Mouse (Mus musculus) hindbrain, embryonic 13.5 days (tissue): ENCODE results near the gene Slc38a6. TPM values are rescaled to one million over a fixed set of nuclear protein-coding genes. Genes with fewer than 3 reads are reported as not detected.
A peak's percentile ranks its signal among the peaks of the same experiment; 100 is the strongest.

Experiments used
- ATAC-seq: fragments of 200-750 bp; cut with Nextera tagmentation; 2 replicates; pipeline ENCODE4 v1.8.0; 2017; ENCODE audit warnings: moderate TSS enrichment; ENCODE audit not compliant: low FRiP score
- H3K27ac ChIP-seq: fragments of 300-500 bp; sonication (generic); 2 replicates; pipeline ENCODE4 v1.5.1; 2015; ENCODE audit warnings: inconsistent platforms, mild to moderate bottlenecking, moderate library complexity
- H3K27me3 ChIP-seq: fragments of 300-500 bp; sonication (generic); 2 replicates; pipeline ENCODE4 v1.6.1; 2015; ENCODE audit warnings: mild to moderate bottlenecking, inconsistent platforms
- H3K36me3 ChIP-seq: fragments of 300-500 bp; sonication (generic); 2 replicates; pipeline ENCODE4 v1.6.1; 2015; ENCODE audit warnings: mild to moderate bottlenecking, inconsistent platforms
- H3K4me1 ChIP-seq: fragments of 300-500 bp; sonication (generic); replicated peaks from 2 replicates; pipeline ENCODE4 v1.6.1; 2015; ENCODE audit warnings: inconsistent platforms
- H3K4me2 ChIP-seq: fragments of 300-500 bp; sonication (generic); 2 replicates; pipeline ENCODE4 v1.6.1; 2015; ENCODE audit warnings: inconsistent platforms, mild to moderate bottlenecking, moderate library complexity
- H3K4me3 ChIP-seq: fragments of 300-500 bp; sonication (generic); 2 replicates; pipeline ENCODE4 v1.5.1; 2015; ENCODE audit warnings: mild to moderate bottlenecking, inconsistent platforms
- H3K9ac ChIP-seq: fragments of 300-500 bp; sonication (generic); 2 replicates; pipeline ENCODE4 v1.6.1; 2015; ENCODE audit warnings: mild to moderate bottlenecking, inconsistent platforms
- H3K9me3 ChIP-seq: fragments of 300-500 bp; sonication (generic); 2 replicates; pipeline ENCODE4 v1.6.1; 2016; ENCODE audit warnings: inconsistent platforms
- WGBS: fragments of 180-500 bp; shearing (Covaris S2); methylation state at CpG from one replicate; pipeline ENCODE4 v1.1.7; 2015; 5-methylcytosine and 5-hydroxymethylcytosine counted together
- polyA plus RNA-seq: library from polyadenylated mRNA; unstranded; fragments of >200 nt; fragmentation: Nextera tagmentation; extraction: Ambion mirVana; gene quantifications from 2 replicates; pipeline ENCODE4 v1.2.1, GENCODE M21; 2015

Slc38a6 gene
- polyA plus RNA-seq, 1 experiment from 2014 or later, result 14.3 TPM

DNA sequence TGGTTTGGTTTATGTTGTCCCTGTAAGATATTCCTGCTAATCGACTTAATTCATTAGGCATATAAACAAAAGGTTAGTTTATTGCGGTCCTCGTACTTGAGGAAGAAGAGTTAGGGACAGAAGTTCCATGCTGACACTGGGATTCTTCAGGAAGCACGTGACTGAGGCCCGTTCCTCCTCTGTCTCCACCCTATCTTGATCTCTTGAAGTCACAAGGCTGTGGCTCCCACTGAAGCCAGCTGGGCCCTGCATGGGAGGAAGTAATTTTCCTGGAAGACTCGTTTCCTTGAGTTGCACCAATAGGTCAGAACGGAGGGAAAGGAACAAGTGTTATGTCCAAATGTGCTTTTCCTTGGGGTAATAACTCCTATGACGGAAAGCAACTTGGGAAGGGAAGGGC, 1.0 kb downstream of the Slc38a6 start:
- Histone ChIP-seq H3K36me3 (peaks cover 24% of the 10 kb centered on the region), H3K4me2 (peak overlapping the region; percentile 62), H3K4me1 (peaks cover 22% of the 10 kb centered on the region), H3K4me3 (peak overlapping the region; percentile 55), H3K27ac (no peak overlapping the region), H3K27me3 (no peaks in the 10 kb centered on the region), H3K9ac (peak overlapping the region; percentile 78; the same call in 1 of the 2 replicates), H3K9me3 (no peaks in the 10 kb centered on the region)
- 73% methylated on average over 8 of the region's 8 CpGs for WGBS
- no peak for ATAC-seq

GRCm38 (mm10) chr12:73288626-73289025, 2.0 kb downstream of the Slc38a6 start:
- ATAC-seq, result no peak
- Histone ChIP-seq H3K9ac (no peak overlapping the region), H3K27ac (no peak overlapping the region), H3K4me1 (peaks cover 19% of the 10 kb centered on the region), H3K4me2 (no peak overlapping the region), H3K9me3 (no peaks in the 10 kb centered on the region), H3K36me3 (peaks cover 24% of the 10 kb centered on the region), H3K4me3 (no peak overlapping the region), H3K27me3 (no peaks in the 10 kb centered on the region)
- 95% methylated on average over 3 of the region's 3 CpGs for WGBS

GRCm38 (mm10) chr12:73294884-73295283, 8.3 kb downstream of the Slc38a6 start:
- Histone ChIP-seq H3K36me3 (peaks cover 46% of the 10 kb centered on the region), H3K27ac (no peak overlapping the region), H3K9ac (no peak overlapping the region), H3K4me2 (no peak overlapping the region), H3K4me1 (no peaks in the 10 kb centered on the region), H3K9me3 (no peaks in the 10 kb centered on the region), H3K27me3 (no peaks in the 10 kb centered on the region), H3K4me3 (no peak overlapping the region)
- ATAC-seq, result no peak

DNA sequence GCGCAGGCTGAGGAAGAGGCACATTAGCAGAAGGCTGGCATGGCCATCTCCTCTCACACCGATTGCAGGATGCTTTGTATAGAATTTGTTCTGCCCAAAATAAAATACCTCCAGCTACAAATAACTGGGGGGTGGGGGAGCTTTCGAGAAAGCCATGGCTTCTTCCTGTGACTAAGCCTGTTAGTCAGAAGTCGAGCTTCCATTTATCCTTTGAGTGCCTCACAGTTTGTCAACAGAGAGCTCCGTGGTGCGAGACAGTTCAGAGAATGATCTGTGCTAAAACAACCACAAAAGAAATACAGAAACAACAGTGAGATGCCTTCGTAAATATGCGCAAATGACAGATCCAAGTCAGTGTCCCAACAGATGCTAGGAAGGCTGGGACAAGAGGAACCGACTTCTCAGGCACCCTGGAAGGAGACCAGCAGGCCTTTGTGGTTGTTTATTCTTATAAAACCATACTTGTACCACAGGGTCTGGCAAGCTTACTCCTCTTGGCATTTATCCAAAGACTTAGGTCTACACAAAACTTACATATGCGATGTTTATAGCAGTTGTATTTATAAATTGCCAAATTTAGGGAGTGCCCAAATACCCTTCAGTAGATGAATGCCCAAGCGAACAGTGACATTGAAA, 9.0 kb downstream of the Slc38a6 start:
- ATAC-seq, result no peak
- H3K4me3 ChIP-seq, result no peak overlapping the region
- 84% methylated on average over 11 of the region's 11 CpGs for WGBS

GRCm38 (mm10) chr12:73298621-73299020, 12.0 kb downstream of the Slc38a6 start:
- no peaks in the 10 kb centered on the region for H3K4me1 ChIP-seq
- H3K4me2 ChIP-seq, result no peak overlapping the region
- no peak overlapping the region for H3K4me3 ChIP-seq
- no peaks in the 10 kb centered on the region for H3K9me3 ChIP-seq
- H3K36me3 ChIP-seq, result peaks cover 61% of the 10 kb centered on the region
- no peak for ATAC-seq
- no peak overlapping the region for H3K27ac ChIP-seq
- WGBS, result 91% methylated on average over 5 of the region's 5 CpGs
- no peaks in the 10 kb centered on the region for H3K27me3 ChIP-seq
- no peak overlapping the region for H3K9ac ChIP-seq

More for the DNA sequence above, 9.0 kb downstream of the Slc38a6 start:
- no peaks in the 10 kb centered on the region for H3K4me1 ChIP-seq
- no peaks in the 10 kb centered on the region for H3K9me3 ChIP-seq
- H3K36me3 ChIP-seq, result peaks cover 53% of the 10 kb centered on the region
- H3K9ac ChIP-seq, result no peak overlapping the region
- H3K4me2 ChIP-seq, result no peak overlapping the region
- H3K27me3 ChIP-seq, result no peaks in the 10 kb centered on the region
- no peak overlapping the region for H3K27ac ChIP-seq

GRCm38 (mm10) chr12:73300531-73300930, 14.0 kb downstream of the Slc38a6 start:
- no peak overlapping the region for H3K4me3 ChIP-seq
- no peaks in the 10 kb centered on the region for H3K27me3 ChIP-seq
- no peak overlapping the region for H3K9ac ChIP-seq
- 92% methylated on average over 2 of the region's 2 CpGs for WGBS
- peaks cover 45% of the 10 kb centered on the region for H3K36me3 ChIP-seq
- no peak overlapping the region for H3K4me2 ChIP-seq
- H3K27ac ChIP-seq, result no peak overlapping the region
- H3K9me3 ChIP-seq, result no peaks in the 10 kb centered on the region
- H3K4me1 ChIP-seq, result no peaks in the 10 kb centered on the region
- ATAC-seq, result no peak

DNA sequence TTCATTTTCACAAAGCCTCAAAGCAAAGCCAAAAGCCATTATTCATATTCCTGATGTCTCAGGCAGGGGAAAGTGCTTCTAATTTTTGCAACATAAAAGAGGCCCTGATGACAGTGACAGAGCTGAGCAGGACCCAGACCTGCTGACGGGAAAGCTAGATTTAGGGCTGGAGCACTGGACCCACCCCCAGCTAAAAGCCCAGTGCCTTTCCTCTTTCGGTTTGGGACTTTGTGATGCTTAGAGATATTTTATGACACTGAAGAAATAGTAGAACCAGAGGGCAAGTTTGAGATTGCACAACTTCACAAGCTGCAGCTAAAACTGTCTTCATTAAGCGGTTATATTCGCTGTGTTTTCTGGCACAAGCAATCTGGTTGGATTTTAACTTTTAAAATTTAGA, 18.1 kb downstream of the Slc38a6 start:
- Histone ChIP-seq H3K4me3 (no peak overlapping the region), H3K4me1 (no peaks in the 10 kb centered on the region), H3K36me3 (peaks cover 35% of the 10 kb centered on the region), H3K27ac (no peak overlapping the region), H3K9ac (no peak overlapping the region), H3K4me2 (no peak overlapping the region), H3K27me3 (no peaks in the 10 kb centered on the region), H3K9me3 (no peaks in the 10 kb centered on the region)
- WGBS, result 85% methylated on average over 4 of the region's 4 CpGs
- ATAC-seq, result no peak

- no peak overlapping the region for H3K9ac ChIP-seq
- no peaks in the 10 kb centered on the region for H3K4me1 ChIP-seq
- peaks cover 16% of the 10 kb centered on the region for H3K36me3 ChIP-seq
- no peak overlapping the region for H3K4me2 ChIP-seq
- no peaks in the 10 kb centered on the region for H3K27me3 ChIP-seq
- no peaks in the 10 kb centered on the region for H3K9me3 ChIP-seq
- H3K27ac ChIP-seq, result no peak overlapping the region
- no peak overlapping the region for H3K4me3 ChIP-seq
- no peak for ATAC-seq
- WGBS, result 91% methylated on average over 4 of the region's 4 CpGs
These were observed 21.2 kb downstream of the Slc38a6 start for GRCm38 (mm10) chr12:73307750-73308149.

DNA sequence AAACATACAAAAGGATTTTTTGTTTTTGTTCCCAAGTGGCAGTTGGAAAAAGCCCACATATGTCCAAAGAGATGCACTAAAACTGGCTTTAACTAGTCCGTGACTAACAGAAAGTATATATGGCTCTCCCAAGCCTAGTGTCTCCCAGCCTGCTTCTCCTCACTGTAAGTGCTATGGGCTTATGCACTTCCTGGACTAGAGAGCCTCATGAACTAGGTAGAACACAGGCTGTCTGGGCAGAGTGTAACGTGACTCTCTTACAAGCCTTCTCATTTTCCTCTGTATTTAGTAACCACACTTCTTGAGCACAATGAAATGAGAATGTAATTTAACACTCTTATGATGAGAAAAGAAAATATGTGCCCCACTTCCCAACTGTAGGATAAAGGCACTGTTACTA, 22.1 kb downstream of the Slc38a6 start:
- no peak overlapping the region for H3K9ac ChIP-seq
- WGBS, result 92% methylated on average over 2 of the region's 2 CpGs
- ATAC-seq, result no peak

DNA sequence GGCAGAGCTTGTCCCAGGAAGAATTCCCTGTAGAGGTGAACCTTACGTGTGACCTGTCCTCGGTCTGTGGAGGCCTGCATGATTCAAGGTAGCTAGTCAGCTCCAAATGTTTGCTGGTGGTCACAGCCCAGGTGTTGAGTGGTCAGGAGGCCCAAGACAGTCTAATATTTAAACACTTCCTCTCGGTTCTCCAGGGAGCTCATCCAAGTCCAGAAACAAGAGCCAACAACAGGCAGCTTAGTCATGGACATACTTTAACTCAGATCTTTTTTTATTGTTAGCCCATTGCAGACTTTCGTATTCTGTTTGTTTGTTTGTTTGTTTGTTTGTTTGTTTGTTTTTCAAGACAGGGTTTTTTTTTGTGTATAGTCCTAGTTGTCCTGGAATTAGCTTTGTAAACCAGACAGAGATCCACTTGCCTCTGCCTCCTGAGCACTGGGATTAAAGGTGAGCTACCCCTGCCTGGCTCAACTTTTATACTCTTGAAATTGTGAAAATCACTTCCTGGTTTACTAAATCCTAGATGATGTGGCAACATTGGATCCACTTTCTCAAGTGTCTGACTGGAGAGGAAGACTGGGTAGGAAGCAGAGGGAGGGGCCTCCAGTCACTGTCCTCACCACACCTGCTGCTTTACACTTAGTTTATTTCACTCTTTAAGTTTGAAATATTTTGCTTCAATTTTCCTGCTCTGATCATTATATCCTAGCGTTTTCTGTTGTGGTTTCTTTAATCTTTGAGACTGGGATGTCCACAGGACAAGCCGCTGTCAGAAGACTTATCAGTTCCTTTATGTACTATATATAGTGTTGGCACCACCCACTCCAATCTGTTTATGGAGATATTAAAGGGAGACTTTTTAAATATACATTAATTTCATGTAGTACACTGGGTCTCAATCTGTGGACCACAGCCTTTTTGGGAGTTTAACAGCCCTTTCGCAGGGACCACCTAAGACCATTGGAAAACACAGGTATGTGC, 31.4 kb downstream of the Slc38a6 start:
- Histone ChIP-seq H3K4me1 (no peaks in the 10 kb centered on the region), H3K27me3 (no peaks in the 10 kb centered on the region), H3K9ac (no peak overlapping the region), H3K4me2 (no peak overlapping the region), H3K27ac (no peak overlapping the region), H3K36me3 (peaks cover 13% of the 10 kb centered on the region), H3K4me3 (no peak overlapping the region), H3K9me3 (no peaks in the 10 kb centered on the region)
- 93% methylated on average over 7 of the region's 7 CpGs for WGBS
- ATAC-seq, result no peak

More for the DNA sequence above, 22.1 kb downstream of the Slc38a6 start:
- H3K9me3 ChIP-seq, result no peaks in the 10 kb centered on the region
- H3K4me1 ChIP-seq, result no peaks in the 10 kb centered on the region
- no peaks in the 10 kb centered on the region for H3K27me3 ChIP-seq
- no peak overlapping the region for H3K4me2 ChIP-seq
- no peak overlapping the region for H3K27ac ChIP-seq
- peaks cover 12% of the 10 kb centered on the region for H3K36me3 ChIP-seq
- H3K4me3 ChIP-seq, result no peak overlapping the region

GRCm38 (mm10) chr12:73324180-73324586, 37.6 kb downstream of the Slc38a6 start:
- H3K27ac ChIP-seq, result no peak overlapping the region
- no peak overlapping the region for H3K4me3 ChIP-seq
- no peak overlapping the region for H3K4me2 ChIP-seq
- no peak for ATAC-seq
- no peaks in the 10 kb centered on the region for H3K36me3 ChIP-seq
- no peaks in the 10 kb centered on the region for H3K27me3 ChIP-seq
- peaks cover 13% of the 10 kb centered on the region; the same call in 1 of the 2 replicates for H3K4me1 ChIP-seq
- no peak overlapping the region for H3K9ac ChIP-seq
- 93% methylated on average over 8 of the region's 8 CpGs for WGBS
- H3K9me3 ChIP-seq, result no peaks in the 10 kb centered on the region

- Histone ChIP-seq H3K27ac (no peak overlapping the region), H3K4me2 (no peak overlapping the region), H3K27me3 (no peaks in the 10 kb centered on the region), H3K4me1 (peaks cover 13% of the 10 kb centered on the region; the same call in 1 of the 2 replicates), H3K4me3 (no peak overlapping the region), H3K36me3 (no peaks in the 10 kb centered on the region), H3K9ac (no peak overlapping the region), H3K9me3 (no peaks in the 10 kb centered on the region)
- no peak for ATAC-seq
- WGBS, result 78% methylated on average over 1 of the region's 1 CpGs
These were observed 38.2 kb downstream of the Slc38a6 start for GRCm38 (mm10) chr12:73324742-73325141.
